Mouse (Mus musculus): ENCODE measurements at regions not wholly inside any gene's neighbourhood (a gene's known extent, or its start where the extent isn't known, plus 50 kb on each side); places are given as distances from the start of the nearest gene placed in this dataset.
"Not testable (repeated sequence)": the region's sequence is repeated elsewhere in the genome, so short reads cannot be mapped to it uniquely, and the experiment has no call there.

GRCm38 (mm10) chr14:52972207-52973003 is 476.9 kb upstream of the Olfr1507 start:
- not testable (repeated sequence) for DNase-seq

DNA sequence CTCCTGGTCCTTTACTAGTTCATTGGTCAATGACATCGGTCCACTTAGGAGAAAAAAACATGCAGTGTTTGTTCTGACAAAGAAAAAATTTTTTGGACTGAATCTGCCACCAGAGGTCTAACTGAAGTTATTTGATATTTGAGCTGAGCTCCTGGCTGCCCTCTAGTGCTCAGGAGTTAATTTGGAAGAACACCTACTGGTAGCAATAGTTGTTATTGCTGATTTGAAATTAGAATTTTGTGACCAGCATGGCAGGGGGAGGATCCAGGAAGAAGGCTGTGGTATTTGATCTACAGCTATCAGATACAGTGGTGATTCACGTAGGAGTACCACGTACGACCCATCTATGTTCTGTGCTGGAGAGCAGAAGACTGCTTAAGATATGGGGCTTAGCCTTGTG is 466.6 kb upstream of the Olfr1507 start:
- DNase-seq, result not testable (repeated sequence)

DNA sequence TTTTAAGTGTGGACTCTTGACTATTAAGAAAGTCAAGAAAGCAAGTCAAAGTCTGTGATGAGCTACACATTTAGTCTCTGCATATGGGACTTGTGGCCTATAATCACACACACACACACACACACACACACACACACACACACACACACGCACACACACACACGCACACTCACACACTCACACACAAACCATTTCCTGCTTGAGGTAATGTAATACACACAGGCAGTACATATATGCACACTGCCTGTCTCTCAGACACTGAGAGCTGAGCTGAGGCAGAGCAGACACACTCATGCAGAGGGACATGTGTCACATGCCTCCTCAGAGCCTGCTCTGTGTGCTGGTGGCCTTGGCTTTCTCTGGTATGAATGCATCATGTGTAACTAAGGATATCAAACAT is 461.0 kb upstream of the Olfr1507 start:
- DNase-seq, result peak; percentile 27

DNA sequence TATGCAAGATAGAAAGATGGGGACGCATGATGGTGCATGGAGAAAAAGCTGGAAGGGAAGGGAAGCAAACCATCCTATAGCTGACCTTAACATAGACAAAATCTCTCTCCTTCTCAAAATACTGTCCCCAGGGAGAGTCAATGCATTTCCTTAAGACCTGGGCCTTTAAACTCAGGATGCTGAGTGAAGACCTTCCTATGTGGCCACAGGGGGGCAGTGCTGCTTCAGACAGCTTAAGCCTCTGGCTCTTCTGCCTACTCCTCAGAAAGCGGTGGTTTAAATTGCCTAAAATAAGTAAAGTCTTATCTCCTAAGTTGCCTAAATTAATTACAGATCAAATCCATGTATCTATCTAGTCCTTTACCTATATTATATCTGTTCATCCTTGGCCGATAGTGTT is 449.4 kb upstream of the Olfr1507 start:
- DNase-seq, result peak; percentile 5

DNA sequence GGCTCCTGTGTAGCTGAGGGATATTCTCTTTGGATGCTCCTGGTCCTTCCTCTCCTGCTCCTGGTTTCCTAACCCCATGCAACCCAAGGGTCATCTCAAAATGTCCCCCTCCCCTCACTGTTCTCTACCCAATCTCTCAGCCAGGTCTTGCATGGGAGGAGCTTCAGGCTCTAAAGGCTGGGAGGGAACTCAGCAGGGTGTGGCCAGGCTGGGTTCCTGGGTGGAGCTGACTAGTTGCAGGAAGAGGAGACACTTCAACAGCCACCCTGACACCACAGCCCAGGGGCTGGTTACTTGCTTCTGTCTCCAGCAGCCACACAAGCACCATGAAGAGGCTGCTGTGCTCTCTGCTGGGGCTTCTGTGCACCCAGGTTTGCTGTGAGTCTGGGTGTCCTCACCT is 446.9 kb upstream of the Olfr1507 start:
- DNase-seq, result not testable (repeated sequence)

GRCm38 (mm10) chr14:52941747-52942146 is 446.2 kb upstream of the Olfr1507 start:
- not testable (repeated sequence) for DNase-seq

- not testable (repeated sequence) for DNase-seq
Observed at GRCm38 (mm10) chr14:52920138-52920537, 424.6 kb upstream of the Olfr1507 start.

GRCm38 (mm10) chr14:52913814-52914213 is 418.3 kb upstream of the Olfr1507 start:
- not testable (repeated sequence) for DNase-seq

DNA sequence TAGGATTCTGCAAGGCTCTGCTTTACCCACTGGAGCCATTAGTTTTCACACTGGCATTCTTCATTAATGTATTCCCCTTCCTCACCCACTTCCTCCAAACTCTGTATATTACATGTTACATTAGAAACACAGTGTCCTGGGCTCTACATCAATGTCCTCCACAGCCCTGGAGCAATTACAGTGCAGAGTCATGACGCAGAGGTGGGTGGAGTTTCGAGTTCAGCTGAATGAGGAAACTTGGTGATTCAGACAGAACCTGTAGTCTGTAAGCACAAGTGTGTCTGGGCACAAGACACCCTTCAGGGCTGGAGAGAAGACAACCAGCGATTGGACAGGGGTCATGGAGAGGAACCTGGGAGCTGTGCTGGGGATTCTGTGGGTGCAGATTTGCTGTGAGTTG is 404.1 kb upstream of the Olfr1507 start:
- DNase-seq, result not testable (repeated sequence)

DNA sequence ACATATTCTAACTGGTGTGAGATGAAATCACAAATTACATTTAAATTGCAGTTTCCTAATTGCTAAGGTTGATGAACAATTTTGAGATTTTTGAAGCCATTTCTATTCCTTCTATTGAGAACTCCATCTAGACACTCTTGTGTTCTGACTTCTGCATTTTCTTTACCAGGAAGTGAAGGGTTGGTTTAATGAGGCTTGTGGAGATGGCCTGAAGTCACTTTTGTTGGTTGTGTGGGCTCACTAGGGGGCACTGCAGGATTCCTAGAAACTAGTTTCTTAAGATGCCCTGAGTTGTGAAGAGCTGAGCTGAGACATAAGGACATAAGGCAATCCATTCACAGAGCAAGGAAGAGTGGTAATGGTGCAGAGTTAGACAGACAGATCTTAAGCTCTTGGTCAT is 402.8 kb upstream of the Olfr1507 start:
- DNase-seq, result not testable (repeated sequence)

GRCm38 (mm10) chr14:52879978-52880377 is 384.4 kb upstream of the Olfr1507 start:
- DNase-seq, result not testable (repeated sequence)

DNA sequence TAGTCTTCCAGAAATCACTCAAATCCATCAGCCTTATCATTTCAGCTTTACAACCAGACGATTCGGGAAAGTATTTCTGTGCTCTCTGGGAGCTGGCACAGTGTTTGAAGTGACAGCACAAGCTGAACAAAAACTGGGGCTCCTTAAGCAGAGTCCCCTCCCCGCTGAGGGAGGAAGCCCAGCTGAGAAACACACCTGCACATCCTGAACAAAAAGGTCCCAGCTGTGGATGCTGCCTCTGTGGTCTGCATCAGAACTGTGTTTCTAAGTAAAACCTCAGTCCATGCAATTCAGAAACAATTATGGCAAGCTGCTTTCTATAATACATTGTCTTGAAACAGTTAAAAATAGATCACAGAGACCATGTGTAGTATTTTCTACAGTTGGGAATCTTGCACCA is 368.3 kb upstream of the Olfr1507 start:
- not testable (repeated sequence) for DNase-seq

DNA sequence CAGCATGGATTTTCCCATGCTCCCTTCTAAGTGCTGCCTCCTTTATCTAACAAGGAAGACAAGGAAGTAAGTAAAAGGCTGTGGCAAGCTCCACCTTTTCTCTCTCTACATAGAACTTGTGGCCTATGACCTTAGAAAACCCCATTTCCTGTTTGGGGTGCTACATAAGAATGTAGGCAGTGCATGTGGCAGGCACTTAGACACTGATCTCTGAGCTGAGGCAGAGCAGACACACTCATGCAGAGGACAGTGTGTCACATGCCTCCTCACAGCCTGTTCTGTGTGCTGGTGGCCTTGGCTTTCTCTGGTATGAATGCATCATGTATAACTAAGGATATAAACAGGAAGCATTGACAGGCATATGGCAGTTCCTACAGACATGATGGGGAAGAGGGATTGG is 367.6 kb upstream of the Olfr1507 start:
- DNase-seq, result not testable (repeated sequence)

DNA sequence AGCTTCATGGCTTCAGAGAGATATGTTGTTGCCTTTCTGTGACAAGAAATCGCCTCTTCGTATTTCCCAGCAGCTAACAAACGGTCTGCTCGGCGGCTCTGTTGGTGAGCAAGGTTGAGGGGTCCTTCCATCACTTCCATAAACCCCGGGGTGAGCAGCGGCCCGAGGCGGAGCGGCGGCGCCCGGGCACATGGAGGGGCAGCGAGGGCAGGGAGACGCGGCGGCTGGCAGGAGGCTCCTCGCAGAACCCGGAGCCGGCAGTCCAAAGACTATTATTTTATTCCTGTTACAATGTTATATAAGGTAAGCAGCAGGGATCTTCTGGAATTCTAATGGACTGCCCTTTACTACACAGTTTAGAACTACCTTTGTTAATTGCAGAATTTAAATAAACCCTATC is 366.9 kb upstream of the Olfr1507 start:
- DNase-seq, result not testable (repeated sequence)

DNA sequence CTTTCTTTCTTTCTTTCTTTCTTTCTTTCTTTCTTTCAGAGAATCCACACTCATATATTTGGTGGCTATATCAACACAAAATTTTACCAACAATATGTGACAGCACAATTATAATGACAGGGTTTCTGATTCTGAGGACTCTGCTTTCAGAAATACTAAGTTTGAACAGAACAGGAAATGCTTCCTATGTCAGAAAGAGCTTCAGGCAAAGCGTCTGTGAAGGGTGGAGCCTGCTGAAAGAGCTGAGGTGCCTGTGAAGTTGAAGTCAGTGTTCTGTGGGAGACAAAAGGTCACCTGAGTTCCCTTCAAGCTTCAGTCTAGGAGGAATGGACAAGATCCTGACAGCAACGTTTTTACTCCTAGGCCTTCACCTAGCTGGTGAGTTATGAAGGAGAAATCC is 359.8 kb upstream of the Olfr1507 start:
- not testable (repeated sequence) for DNase-seq

DNA sequence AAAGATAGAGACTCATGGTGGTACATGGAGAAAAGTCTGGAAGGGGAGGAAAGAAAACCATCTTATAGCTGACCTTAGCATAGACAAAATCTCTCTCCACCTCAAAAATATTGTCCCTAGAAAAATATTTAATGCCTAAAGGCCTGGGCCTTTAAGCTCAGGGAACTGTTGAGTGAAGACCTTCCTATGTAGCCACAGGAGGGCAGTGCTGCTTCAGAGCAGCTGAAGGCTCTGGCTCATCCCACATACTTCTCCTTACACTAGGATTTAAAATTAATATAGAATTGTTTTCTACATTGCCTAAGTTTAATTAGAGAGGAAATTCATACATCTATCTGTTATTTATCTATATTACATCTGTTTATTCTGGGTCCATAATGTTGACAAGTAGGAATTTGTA is 358.0 kb upstream of the Olfr1507 start:
- DNase-seq, result not testable (repeated sequence)

DNA sequence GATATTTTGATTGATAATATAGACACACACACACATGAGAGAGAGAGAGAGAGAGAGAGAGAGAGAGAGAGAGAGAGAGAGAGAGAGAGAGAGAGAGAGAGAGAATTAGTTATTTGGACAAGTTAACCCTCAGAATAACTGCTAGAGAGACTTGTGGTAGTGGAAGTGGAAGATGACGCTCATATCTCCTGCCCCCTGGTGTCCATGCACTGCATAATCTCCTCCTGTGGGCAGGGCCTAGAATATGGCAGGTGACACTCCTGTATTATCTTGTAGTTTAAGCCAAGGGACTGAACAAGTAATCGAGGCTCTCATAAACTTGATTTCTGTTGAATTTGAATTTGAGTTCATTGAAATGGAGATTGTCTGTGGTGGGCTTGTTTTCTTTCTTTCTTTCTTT is 352.4 kb upstream of the Olfr1507 start:
- not testable (repeated sequence) for DNase-seq

- DNase-seq, result not testable (repeated sequence)
Observed at GRCm38 (mm10) chr14:52824005-52824404, 328.5 kb upstream of the Olfr1507 start.

- DNase-seq, result not testable (repeated sequence)
Observed at GRCm38 (mm10) chr14:52821617-52822016, 326.1 kb upstream of the Olfr1507 start.

DNA sequence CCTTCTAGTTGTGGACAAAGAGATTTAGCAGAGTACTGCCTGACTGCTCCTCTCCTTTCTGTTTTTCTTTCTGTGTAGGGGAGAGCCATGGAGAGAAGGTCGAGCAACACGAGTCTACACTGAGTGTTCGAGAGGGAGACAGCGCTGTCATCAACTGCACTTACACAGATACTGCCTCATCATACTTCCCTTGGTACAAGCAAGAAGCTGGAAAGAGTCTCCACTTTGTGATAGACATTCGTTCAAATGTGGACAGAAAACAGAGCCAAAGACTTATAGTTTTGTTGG is 315.5 kb upstream of the Olfr1507 start:
- not testable (repeated sequence) for DNase-seq

- peak; percentile 89 for DNase-seq
Observed at GRCm38 (mm10) chr14:52810275-52811127, 315.0 kb upstream of the Olfr1507 start.

- DNase-seq, result not testable (repeated sequence)
Observed at GRCm38 (mm10) chr14:52801705-52802104, 306.2 kb upstream of the Olfr1507 start.

- DNase-seq, result not testable (repeated sequence)
Observed at GRCm38 (mm10) chr14:52792600-52792999, 297.1 kb upstream of the Olfr1507 start.

DNA sequence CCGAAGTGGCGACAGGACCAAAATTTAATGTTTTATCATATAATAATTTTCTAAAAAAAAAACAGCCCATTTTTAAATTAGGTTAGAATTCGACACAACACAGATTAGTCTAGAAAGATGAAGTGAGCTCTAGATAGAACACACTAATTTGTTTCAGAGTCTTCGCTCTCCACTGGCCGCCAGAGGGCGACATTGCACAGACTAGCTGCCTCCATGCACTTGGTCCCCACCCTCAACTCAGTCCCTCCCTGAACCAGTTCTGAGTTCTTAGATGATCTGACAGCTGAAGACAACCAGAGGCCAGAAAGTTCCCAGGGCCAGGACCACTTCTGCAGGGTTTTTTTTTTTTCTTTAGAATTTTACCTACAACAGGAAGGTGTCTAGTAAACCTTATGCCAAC is 296.3 kb upstream of the Olfr1507 start:
- DNase-seq, result peak; percentile 62

Measured in thymus, postnatal 4 days (tissue).